Mouse (Mus musculus): ENCODE measurements at regions not wholly inside any gene's neighbourhood (a gene's known extent, or its start where the extent isn't known, plus 50 kb on each side); places are given as distances from the start of the nearest gene placed in this dataset.
A peak's percentile ranks its signal among the peaks of the same experiment; 100 is the strongest.
"Not testable (repeated sequence)": the region's sequence is repeated elsewhere in the genome, so short reads cannot be mapped to it uniquely, and the experiment has no call there.

- Histone ChIP-seq H3K27ac (peak overlapping the region; percentile 81), H3K4me3 (peak overlapping the region; percentile 58)
- not testable (repeated sequence) for H3K27me3 ChIP-seq (ENCODE audit: low read depth, poor library complexity, severe bottlenecking); H3K36me3 ChIP-seq; H3K9me3 ChIP-seq (replicated peaks); H3K4me1 ChIP-seq
- peak; percentile 70 for DNase-seq (ENCODE audit: low spot score)
- WGBS = 0% methylated on average over 31 of the region's 42 CpGs
Observed at GRCm38 (mm10) chr12:20196386-20196785, 242.1 kb downstream of the Gm21863 start.

- H3K4me1 ChIP-seq; H3K36me3 ChIP-seq; H3K27me3 ChIP-seq (ENCODE audit: low read depth, poor library complexity, severe bottlenecking); H3K9me3 ChIP-seq (replicated peaks): not testable (repeated sequence)
- H3K27ac ChIP-seq = peak overlapping the region; percentile 81
- peak overlapping the region; percentile 58 for H3K4me3 ChIP-seq
- peak; percentile 43 for DNase-seq (ENCODE audit: low spot score)
- 1% methylated on average over 37 of the region's 37 CpGs for WGBS
Observed at GRCm38 (mm10) chr12:20196905-20197304, 242.6 kb downstream of the Gm21863 start.

- not testable (repeated sequence) for H3K4me3 ChIP-seq; DNase-seq (ENCODE audit: low spot score); H3K27ac ChIP-seq; H3K4me1 ChIP-seq; H3K27me3 ChIP-seq (ENCODE audit: low read depth, poor library complexity, severe bottlenecking)
- 80% methylated on average over 1 of the region's 1 CpGs for WGBS
- Histone ChIP-seq H3K9me3 (replicated peaks) (peaks cover 25% of the 10 kb centered on the region), H3K36me3 (peaks cover 63% of the 10 kb centered on the region)
Observed at GRCm38 (mm10) chr12:20223921-20224320, 269.6 kb downstream of the Gm21863 start.

- WGBS = 81% methylated on average over 9 of the region's 9 CpGs
- not testable (repeated sequence) for DNase-seq (ENCODE audit: low spot score); H3K4me3 ChIP-seq; H3K27ac ChIP-seq; H3K4me1 ChIP-seq
- Histone ChIP-seq H3K9me3 (replicated peaks) (peaks cover 52% of the 10 kb centered on the region), H3K27me3 (ENCODE audit: low read depth, poor library complexity, severe bottlenecking) (peaks cover 18% of the 10 kb centered on the region), H3K36me3 (peaks cover 74% of the 10 kb centered on the region)
Observed at GRCm38 (mm10) chr12:20226831-20227230, 272.5 kb downstream of the Gm21863 start.

GRCm38 (mm10) chr12:20227427-20228160 lies 273.3 kb downstream of the Gm21863 start:
- not testable (repeated sequence) for H3K27ac ChIP-seq, H3K4me1 ChIP-seq, H3K4me3 ChIP-seq
- peak; percentile 32 for DNase-seq (ENCODE audit: low spot score)
- H3K9me3 ChIP-seq (replicated peaks) = peaks cover 60% of the 10 kb centered on the region
- peaks cover 24% of the 10 kb centered on the region for H3K27me3 ChIP-seq (ENCODE audit: low read depth, poor library complexity, severe bottlenecking)
- H3K36me3 ChIP-seq = peaks cover 73% of the 10 kb centered on the region
- WGBS = 74% methylated on average over 21 of the region's 21 CpGs

- peak; percentile 41 for DNase-seq (ENCODE audit: low spot score)
- peaks cover 73% of the 10 kb centered on the region for H3K36me3 ChIP-seq
- WGBS = 71% methylated on average over 21 of the region's 21 CpGs
Observed at GRCm38 (mm10) chr12:20228321-20228999, 274.2 kb downstream of the Gm21863 start.

GRCm38 (mm10) chr12:20229441-20229840 lies 275.1 kb downstream of the Gm21863 start:
- 71% methylated on average over 8 of the region's 8 CpGs for WGBS
- H3K4me3 ChIP-seq, H3K27ac ChIP-seq, H3K4me1 ChIP-seq: not testable (repeated sequence)
- peaks cover 41% of the 10 kb centered on the region for H3K27me3 ChIP-seq (ENCODE audit: low read depth, poor library complexity, severe bottlenecking)
- peaks cover 76% of the 10 kb centered on the region for H3K9me3 ChIP-seq (replicated peaks)
- peak; percentile 29 for DNase-seq (ENCODE audit: low spot score)
- peaks cover 72% of the 10 kb centered on the region for H3K36me3 ChIP-seq

More at GRCm38 (mm10) chr12:20228321-20228999, 274.2 kb downstream of the Gm21863 start:
- H3K27ac ChIP-seq, H3K4me1 ChIP-seq, H3K4me3 ChIP-seq: not testable (repeated sequence)
- peaks cover 68% of the 10 kb centered on the region for H3K9me3 ChIP-seq (replicated peaks)
- H3K27me3 ChIP-seq (ENCODE audit: low read depth, poor library complexity, severe bottlenecking) = peaks cover 33% of the 10 kb centered on the region

GRCm38 (mm10) chr12:20230141-20230892 lies 276.0 kb downstream of the Gm21863 start:
- WGBS = 66% methylated on average over 27 of the region's 27 CpGs

GRCm38 (mm10) chr12:20230893-20231235 lies 276.6 kb downstream of the Gm21863 start:
- Histone ChIP-seq H3K4me3 (no peak overlapping the region), H3K27ac (no peak overlapping the region), H3K27me3 (ENCODE audit: low read depth, poor library complexity, severe bottlenecking) (peaks cover 41% of the 10 kb centered on the region), H3K36me3 (peaks cover 68% of the 10 kb centered on the region), H3K9me3 (replicated peaks) (peaks cover 76% of the 10 kb centered on the region), H3K4me1 (no peaks in the 10 kb centered on the region)
- DNase-seq (ENCODE audit: low spot score) = peak; percentile 40
- WGBS = 67% methylated on average over 8 of the region's 8 CpGs

More at GRCm38 (mm10) chr12:20230141-20230892, 276.0 kb downstream of the Gm21863 start:
- peak; percentile 41 for DNase-seq (ENCODE audit: low spot score)
- Histone ChIP-seq H3K27ac (no peak overlapping the region), H3K4me1 (no peaks in the 10 kb centered on the region), H3K9me3 (replicated peaks) (peaks cover 76% of the 10 kb centered on the region), H3K36me3 (peaks cover 68% of the 10 kb centered on the region), H3K27me3 (ENCODE audit: low read depth, poor library complexity, severe bottlenecking) (peaks cover 41% of the 10 kb centered on the region), H3K4me3 (no peak overlapping the region)

GRCm38 (mm10) chr12:20231528-20231927 lies 277.2 kb downstream of the Gm21863 start:
- 68% methylated on average over 12 of the region's 12 CpGs for WGBS
- H3K27me3 ChIP-seq (ENCODE audit: low read depth, poor library complexity, severe bottlenecking) = peaks cover 41% of the 10 kb centered on the region
- no peaks in the 10 kb centered on the region for H3K4me1 ChIP-seq
- H3K9me3 ChIP-seq (replicated peaks) = peaks cover 76% of the 10 kb centered on the region
- DNase-seq (ENCODE audit: low spot score) = peak; percentile 49
- peaks cover 68% of the 10 kb centered on the region for H3K36me3 ChIP-seq
- no peak overlapping the region for H3K27ac ChIP-seq
- H3K4me3 ChIP-seq = no peak overlapping the region

GRCm38 (mm10) chr12:20231986-20232541 lies 277.8 kb downstream of the Gm21863 start:
- no peaks in the 10 kb centered on the region for H3K4me1 ChIP-seq
- peak; percentile 37 for DNase-seq (ENCODE audit: low spot score)
- peaks cover 41% of the 10 kb centered on the region for H3K27me3 ChIP-seq (ENCODE audit: low read depth, poor library complexity, severe bottlenecking)
- H3K36me3 ChIP-seq = peaks cover 63% of the 10 kb centered on the region
- peaks cover 71% of the 10 kb centered on the region for H3K9me3 ChIP-seq (replicated peaks)
- 70% methylated on average over 14 of the region's 14 CpGs for WGBS
- H3K27ac ChIP-seq = no peak overlapping the region
- H3K4me3 ChIP-seq = no peak overlapping the region

- Histone ChIP-seq H3K9me3 (replicated peaks) (peaks cover 62% of the 10 kb centered on the region), H3K27me3 (ENCODE audit: low read depth, poor library complexity, severe bottlenecking) (peaks cover 41% of the 10 kb centered on the region), H3K4me3 (no peak overlapping the region), H3K36me3 (peaks cover 56% of the 10 kb centered on the region), H3K27ac (no peak overlapping the region), H3K4me1 (no peaks in the 10 kb centered on the region)
- 66% methylated on average over 32 of the region's 32 CpGs for WGBS
- peak; percentile 51 for DNase-seq (ENCODE audit: low spot score)
Observed at GRCm38 (mm10) chr12:20232746-20233453, 278.6 kb downstream of the Gm21863 start.

All from limb, embryonic 10.5 days (tissue).